Mouse (Mus musculus) retina, postnatal 7 days (tissue): ENCODE data around the gene Lyg2.

Source experiments
- DNase-seq: peaks from one replicate; pipeline ENCODE4 v3.0.0-alpha.2; 2012; ENCODE audit warnings: low read depth, low spot score

Gene Lyg2

GRCm38 (mm10) chr1:37916393-37916792, at the start of gene Lyg2:
Gene Lyg2, minus strand, starts transcription at chr1:37916493.
- no peak for DNase-seq

DNA sequence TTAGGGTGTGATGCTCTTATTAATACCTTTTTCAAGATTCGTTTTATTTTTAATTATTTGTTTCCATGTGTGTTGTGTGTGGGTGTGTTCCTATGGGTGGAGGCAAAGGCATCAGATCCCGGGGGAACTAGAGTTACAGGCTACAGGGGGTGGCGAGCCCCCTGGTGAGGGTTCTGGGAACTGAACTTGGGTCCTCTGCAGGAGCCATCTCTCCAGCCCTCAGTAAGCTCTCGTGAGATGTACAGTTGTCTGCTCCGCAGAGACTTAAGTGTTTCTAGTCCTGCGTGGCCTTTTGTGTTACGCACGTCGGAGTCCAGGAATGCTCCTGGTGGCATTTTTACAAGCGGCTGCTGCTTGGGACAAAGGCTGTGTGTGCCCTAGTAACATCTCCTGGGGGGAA, 49.3 kb upstream of the Lyg2 start:
- DNase-seq, result no peak

- no peak for DNase-seq
Observed at GRCm38 (mm10) chr1:37959486-37959885, 43.2 kb upstream of the Lyg2 start.

GRCm38 (mm10) chr1:37958516-37958915, 42.2 kb upstream of the Lyg2 start:
- no peak for DNase-seq

GRCm38 (mm10) chr1:37957659-37958058, 41.4 kb upstream of the Lyg2 start, which contains the start of gene Lyg1:
Gene Lyg1, minus strand, starts transcription at chr1:37957759.
- DNase-seq, result no peak

DNA sequence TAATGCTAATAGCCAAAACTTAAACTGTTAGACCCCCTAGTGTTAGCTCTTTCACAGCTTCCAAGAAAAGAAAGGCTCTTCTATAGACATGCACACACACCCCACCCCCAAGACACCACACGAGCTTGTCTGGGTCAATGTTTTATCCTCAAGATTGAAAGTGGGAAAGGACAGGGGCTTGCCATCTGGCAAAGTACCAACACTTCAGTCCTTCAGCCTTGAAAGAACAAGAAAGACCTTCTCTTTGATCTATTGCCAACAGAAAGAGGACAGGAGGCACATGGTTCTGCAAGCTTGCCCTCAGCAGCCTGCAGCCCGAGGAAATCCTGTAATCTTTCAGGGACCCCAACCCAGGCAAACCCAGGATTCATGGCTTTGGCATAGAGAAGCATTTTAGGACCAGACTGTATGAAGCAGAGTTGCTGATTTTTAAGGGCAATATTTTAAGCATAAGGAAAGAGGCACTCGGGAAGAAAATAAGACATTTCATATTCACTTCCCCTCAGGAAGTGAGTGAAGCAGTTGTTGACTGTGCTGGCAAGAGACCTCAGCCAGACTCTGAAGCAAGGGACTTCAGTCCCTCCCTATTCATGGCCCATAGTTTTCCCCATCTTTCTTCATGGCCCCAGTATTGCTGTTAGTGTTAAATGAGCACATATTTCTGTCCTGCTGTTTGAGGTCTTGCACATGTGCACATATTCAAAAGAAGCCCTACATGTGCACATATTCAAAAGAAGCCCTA, 40.6 kb upstream of the Lyg2 start:
- DNase-seq, result no peak

DNA sequence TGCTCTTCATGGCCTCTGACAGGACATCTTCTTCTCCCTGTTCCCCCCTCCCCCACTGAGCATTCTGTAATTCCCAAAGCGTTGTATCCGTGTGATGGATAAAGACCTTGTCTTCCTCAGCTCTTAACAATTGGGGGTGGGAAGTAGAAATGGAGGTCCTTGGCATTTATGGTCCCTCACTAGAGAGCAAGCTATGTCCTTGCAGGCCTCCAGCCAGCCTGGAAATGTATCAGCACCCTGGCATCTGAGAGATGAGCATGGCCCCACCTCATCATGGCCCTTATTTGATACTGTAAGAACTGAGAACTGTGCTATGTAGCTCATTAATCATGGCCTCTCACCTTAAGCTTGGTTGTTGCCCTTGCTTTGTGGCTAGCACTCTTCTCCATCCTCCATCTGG, 39.0 kb upstream of the Lyg2 start:
- DNase-seq, result no peak

DNA sequence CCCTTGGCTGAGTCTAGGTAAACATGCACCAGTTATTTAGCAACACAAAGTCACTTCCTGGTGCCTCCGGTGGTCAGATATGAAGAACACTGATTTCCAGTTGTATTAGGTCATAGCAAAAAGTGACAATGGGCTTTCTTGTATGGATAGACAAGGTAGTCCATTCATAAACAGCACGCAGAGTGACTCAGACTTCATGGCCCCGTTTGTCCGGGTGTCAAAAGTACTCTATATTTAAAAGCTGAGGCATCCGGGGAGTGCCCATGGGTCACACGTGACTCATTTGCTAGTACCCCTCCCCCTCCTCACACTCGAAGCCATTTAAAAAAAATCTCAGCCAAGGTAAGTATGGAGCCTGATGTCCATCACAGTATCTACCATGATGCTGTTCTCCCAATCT, 38.5 kb upstream of the Lyg2 start:
- no peak for DNase-seq

- no peak for DNase-seq
Observed at GRCm38 (mm10) chr1:37948906-37949305, 32.6 kb upstream of the Lyg2 start.

DNA sequence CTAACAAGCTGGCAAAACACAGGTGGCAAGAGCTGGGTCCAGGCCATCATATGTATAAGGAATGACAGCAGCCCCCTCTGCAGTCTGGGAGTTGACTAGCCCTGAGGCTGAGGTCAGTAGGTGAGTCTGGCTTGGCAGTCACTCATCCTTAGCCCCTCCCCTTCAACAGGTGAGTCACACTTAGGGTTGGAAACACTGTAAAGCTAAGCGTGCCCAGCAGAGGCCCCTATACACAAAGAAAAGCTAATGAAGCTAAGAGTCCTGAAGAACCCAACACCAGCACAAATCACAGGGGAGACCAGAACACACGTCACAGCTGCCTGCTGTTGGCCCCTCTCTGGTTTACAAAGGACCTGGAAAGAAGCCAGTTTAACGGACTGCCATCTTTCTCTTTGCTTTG, 15.5 kb upstream of the Lyg2 start:
- DNase-seq, result no peak

DNA sequence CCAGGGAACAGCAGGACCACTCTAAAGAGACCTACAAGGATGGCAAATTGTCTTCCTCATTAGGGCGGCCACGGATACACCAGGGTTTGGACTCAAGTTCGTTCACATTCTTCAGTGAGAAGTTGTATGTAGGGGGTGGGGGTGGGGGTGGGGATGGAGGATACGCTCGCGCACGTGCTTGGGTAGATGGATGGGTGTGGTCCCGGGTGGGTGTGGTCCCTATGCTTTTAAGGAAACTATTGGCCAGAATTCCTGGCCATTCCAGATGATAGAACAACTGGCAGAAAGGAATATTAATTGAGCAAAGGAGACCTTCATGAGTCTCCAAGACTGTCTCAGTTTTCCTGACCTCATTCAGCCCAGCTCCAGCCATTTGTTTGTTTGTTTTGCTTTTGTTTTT, 9.7 kb upstream of the Lyg2 start:
- no peak for DNase-seq

DNA sequence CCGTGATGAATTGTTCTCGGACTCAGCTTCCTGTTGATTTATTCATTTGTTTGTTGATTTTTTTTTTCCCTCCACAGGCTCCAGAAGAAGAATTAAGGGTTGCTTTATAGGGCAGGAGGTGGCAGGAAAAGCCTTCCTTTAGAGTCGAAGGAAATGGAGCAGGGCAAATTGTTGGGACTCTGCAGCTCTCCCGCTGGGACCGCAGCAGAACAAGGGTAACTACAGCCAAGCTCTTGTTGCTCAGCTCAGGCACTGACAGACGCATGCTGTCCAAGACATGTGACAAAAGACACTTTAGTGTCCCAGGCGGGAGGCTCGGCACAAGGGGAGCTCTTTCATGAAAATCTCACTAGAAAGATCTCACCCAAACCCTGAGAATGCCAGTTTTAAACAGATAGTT, 6.2 kb upstream of the Lyg2 start:
- no peak for DNase-seq

- DNase-seq, result no peak
Observed at GRCm38 (mm10) chr1:37918096-37918495, 1.8 kb upstream of the Lyg2 start.

DNA sequence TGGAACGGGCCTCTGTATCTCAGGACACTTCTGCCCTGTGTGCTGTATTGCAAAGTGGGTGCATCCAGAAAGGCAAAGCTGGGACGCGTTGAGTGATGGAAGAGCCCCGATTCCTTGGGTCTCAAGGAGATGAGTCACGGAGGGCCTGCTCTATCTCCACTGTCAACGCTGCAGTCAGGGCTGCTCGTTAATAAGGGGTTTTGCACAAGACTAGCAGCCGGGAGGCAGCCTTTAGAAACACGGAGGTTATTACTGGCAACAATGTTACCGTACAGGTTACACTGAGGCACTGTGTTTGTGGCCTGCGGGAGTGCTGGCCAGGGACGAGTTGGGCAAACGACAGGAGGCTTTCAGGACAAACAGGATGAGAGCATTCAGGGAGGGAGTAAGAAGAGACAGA, 1.4 kb upstream of the Lyg2 start:
- DNase-seq, result no peak

DNA sequence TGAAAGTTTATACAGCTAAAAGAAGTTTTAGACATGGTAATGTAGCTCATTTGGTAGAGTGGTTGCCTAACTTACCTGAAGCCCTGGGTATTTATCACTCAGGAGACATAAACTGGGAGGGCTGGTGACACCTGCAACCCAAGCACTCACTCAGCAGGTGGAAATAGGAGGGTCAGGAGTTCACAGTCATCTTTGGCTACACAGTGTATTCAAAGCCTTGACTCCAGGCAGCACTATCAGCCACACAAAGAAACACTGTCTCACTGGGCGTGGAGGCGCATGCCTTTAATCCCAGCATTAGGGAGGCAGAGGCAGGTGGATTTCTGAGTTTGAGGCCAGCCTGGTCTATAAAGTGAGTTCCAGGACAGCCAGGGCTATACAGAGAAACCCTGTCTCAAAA, 3.5 kb downstream of the Lyg2 start:
- DNase-seq, result no peak

DNA sequence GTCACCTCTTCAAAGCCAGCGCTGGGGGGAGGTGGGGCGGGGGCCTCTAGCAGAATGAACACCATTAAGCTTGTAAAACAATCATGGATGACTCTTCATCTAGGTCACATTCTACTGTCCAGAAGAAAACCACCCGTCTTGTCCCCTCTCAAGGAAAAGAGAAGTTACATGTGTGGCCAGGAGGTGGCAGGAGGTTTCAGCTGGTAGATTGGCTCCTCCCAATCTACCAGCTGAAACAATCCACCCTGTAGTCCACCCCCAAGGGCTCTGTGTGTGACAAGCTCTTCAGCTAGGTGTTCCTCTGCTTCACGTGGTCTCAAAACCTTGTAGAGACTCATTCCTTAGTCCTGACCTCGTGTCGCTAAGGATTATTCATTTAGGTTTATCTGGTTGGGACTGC, 13.1 kb downstream of the Lyg2 start:
- peak; percentile 16 for DNase-seq

DNA sequence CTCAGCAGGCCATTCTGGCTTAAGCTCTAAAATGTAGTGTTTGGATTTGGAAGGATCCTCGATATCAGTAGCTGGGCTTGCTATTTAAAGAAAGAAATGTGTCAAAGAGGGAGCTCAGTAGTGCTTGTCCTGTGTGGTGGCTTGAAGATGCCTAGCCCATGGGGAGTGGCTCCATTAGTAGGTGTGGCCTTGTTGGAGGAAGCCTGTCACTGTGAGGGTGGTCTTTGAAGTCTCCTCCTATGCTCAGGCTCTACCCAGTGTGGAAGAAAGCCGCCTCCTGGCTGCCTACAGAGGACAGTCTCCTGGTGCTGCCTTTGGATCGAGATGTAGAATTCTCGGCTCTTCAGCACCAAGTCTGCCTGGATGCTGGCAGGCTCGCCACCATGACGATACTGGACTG, 16.0 kb downstream of the Lyg2 start:
- DNase-seq, result no peak

- no peak for DNase-seq
Observed at GRCm38 (mm10) chr1:37899816-37900215, 16.5 kb downstream of the Lyg2 start.

DNA sequence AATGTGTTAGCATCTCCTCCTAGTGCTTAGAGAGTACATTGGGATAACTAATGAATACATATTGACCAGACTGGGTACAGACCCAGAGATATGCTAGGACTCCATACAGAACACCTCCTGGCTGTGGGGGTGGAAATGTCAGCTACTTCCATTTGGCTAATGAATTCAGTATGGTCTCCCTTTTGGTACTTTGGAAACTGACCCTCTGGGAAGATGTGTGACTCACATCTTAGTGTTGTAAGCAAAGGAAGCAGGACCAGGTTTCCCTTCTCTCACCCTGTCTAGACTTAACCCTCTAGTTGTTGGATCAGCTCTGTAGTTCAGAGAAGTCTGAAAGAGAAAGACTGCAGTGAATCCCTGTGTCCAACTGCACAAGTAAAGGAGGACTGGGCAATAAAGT, 21.7 kb downstream of the Lyg2 start:
- DNase-seq, result no peak

DNA sequence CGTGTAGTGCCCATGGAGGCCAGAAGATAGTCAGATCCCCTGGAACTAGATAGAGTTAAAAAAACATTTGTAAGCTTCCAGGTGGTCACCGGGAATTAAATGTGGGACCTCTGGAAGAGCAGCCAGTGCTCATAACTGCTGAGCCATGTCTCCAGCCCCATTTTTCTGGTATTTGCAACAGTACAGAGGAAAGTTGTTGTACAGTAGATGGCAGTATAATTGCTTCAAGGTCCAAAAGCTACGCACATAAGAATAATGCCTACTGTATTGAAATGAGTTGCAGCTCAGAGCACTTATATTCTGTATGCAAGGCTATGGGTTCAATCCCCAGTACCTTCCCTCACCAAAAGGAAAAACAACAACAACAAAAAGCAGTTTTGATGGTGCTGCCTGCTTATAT, 24.9 kb downstream of the Lyg2 start:
- DNase-seq, result no peak

- DNase-seq, result peak; percentile 92
Observed at GRCm38 (mm10) chr1:37890025-37890652, 26.2 kb downstream of the Lyg2 start, which contains the start of the genes Mitd1 and Mrpl30. Gene Mitd1, minus strand, starts transcription at chr1:37890411. Gene Mrpl30, plus strand, starts transcription at chr1:37890477.

DNA sequence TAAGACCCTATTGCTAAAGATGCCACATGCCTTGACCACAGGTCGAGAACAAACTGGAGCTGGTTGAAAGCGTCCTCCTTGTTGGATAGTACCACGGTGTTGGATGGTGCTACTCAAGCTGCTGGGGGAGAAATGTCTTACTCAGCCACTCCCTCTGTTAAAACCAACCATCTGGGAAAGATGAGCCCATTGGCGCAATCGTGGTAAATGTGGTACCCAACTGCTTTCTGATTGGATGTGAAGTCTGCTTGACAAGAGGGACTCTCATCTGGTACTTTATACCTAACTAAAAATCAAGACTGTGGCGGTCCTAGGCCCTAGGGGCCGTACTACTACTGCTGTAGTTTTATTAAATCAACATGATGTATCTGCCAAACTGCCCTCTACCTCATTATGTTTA, 27.1 kb downstream of the Lyg2 start:
- DNase-seq, result no peak

DNA sequence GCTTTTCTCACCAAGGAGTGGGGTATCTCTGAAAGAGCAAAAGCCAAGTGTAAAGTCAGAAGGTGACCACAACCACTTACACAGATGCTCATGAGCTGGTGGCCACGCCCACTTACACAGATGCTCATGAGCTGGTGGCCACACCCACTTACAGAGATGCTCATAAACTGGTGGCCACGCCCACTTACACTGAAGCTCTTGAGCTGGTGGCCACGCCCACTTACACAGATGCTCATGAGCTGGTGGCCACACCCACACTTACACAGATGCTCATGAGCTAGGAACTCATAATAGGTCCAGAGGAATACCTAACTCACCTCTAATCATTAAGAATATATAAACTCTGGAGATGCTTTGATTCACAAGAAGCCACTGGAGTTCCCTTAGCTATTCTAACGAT, 31.8 kb downstream of the Lyg2 start:
- DNase-seq, result no peak
